Mouse (Mus musculus) spleen, postnatal 10 days (tissue): ENCODE data around the gene Epha3.

ENCODE experiments used
- DNase-seq, 2 experiments: peaks; one replicate each; pipeline ENCODE4 v3.0.0; 2021 to 2022; ENCODE audit warnings: low spot score in 2 of 2

The Epha3 gene

DNA sequence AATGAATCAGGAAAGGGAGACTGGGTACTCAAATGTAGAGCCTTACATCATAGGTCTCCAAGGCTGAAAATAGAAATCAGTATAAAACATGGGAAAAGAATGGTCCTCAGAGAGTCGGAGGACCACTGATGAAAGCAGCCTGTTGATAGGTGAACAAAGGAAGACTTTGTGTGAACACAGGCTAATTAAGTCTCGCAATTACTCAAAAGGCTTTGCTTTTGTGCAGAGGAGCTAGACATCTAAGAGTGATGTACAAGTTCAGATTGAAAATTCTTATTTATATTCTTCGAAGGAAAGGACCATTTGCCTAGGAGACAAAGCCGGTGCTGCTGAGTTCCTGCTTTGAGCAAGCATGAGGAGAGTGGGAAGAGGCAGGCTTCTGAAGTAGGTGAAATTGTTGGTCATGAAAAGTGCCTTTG, 363.0 kb downstream of the Epha3 start:
- DNase-seq = no peak
